Mouse (Mus musculus): ENCODE data around the gene Pwp1.
"Not testable (repeated sequence)": the region's sequence is repeated elsewhere in the genome, so short reads cannot be mapped to it uniquely, and the experiment has no call there.

The Pwp1 gene

DNA sequence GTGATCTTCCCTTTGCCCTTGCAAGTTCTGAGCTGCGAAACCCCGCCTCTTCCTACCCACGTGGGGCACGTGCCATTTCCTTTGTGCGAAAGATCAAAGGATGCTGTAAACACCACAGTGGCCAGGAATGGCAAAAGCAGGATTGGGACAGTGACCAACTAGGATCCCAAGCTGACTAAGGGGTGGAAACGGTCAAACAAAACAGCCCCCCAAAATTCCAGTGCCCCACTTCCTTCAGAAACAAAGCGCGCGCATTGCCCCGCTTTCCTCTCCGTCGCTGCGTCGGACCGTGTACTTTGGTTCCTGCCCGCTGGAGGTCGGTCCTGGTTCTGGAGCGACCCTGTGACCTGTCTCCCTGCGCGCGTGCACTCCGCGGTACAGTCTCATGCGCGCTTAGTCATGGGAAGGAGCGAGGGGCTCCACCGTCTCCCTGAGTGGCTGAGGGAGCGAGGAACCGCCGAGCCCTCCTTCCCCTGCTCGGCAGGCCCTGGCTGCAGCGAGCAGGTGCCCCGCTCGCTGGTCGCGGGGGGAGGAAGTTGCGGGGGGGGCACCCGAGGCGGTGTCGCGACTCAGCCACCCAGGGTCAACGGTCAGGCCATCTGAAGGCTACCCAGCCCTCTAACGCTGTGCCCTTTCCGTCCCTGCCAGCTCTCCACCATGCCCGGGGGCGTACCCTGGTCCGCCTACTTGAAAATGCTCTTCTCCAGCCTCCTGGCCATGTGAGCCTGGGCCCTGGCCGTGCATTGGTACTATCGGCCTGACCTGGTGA is at the start of gene Pwp1:
Pwp1 (plus strand) TSS at position 410 of the 769 bp plus-strand sequence.
- DNase-seq: peak; percentile 27 to 43

DNA sequence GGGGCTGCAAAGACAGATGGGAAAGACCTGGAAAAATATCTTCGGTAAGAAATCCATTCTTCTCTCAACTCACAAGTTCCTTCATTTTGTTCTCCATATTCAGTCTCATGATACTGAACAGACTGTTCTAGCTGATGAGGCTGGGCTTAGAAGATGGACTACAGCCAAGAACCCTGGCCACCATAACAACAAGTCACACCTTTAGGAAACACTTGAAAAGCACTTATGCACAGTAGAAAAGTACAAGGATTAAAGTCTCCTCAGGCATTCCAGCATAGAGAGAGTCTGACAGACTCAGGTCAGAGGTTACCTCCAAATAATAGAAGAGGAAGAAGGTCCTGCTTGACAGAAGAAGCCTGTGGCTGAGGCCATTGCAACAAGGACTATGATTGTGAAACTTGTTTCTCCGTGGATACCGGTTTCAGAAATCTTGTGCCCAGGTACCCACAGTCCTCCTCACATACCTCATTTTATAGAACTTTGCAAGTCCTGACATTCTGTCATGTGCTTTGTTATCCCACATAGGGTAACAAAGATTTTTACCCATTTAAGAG is 7.1 kb upstream of the Pwp1 start:
- DNase-seq: not testable (repeated sequence)

DNA sequence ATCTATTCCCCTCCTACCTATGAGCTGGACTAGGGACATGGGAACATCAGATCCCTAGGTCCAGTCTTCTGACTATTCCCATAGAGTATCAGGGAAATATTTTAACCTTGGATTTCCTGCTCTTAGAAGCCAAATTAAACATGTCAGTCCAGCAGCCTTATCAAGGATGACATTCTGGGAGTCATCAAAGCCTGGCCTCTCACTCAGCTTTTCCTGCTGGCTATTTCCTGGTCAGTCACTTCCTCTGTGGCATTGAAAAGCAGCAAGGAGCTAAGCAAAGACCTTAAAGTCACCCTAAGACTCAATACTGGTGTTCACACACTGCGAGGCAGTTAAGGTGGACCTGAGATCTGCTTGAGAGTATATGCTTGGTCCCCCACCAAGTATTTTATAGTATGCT is 5.5 kb upstream of the Pwp1 start:
- not testable (repeated sequence) for DNase-seq

DNA sequence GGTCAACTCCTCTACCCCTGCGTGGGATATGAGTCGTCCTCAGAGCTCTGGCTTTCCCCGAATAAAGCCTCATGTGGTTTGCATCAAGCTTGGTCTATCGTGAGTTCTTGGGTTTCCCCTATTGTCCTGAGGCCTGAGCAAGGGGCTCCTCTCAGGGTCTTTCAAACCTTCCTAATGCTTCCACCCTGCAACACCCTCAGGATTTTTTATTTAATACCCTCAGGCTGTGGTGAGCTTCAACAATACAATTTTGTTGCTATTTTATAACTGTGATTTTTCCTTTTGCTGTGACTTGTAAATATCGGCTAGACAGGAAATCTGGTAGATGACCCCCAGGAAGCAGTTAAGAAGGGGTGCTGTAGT is 591 bp upstream of the Pwp1 start:
- not testable (repeated sequence) for DNase-seq

DNA sequence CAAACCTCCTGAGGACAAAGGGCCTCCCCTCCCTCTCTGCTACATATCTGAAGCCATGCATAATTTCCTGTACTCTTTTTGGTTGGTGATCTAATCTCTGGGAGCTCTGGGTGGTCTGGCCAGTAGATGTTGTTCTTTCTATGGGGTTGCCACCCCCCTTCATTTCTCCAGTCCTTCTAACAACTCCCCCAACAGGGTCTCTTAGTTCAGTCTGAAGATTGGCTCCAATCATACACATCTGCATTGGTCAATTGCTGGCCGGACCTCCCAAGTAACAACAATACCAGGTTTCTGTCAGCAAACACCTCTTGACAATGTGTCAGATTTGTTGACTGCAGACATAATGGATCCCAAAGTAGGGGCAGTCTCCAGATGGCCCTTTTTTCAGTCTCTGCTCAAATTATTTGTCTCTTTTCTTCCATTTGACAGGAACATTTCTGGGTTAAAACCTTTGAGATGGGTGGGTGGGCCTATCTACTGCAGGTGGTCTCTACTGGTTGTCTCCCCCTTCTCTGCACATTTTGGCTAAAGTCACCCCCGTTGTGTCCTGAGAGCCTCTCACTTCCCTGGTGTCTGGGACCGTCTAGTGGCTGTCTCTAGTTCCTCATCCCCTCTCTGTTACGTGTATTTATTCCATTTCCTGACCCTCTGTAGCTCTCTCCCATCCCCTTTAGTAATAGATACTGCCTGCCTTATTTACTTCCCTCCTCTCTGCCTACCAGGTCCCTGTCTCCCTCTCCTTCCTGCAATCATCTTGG is 17.0 kb downstream of the Pwp1 start:
- DNase-seq: no peak

DNA sequence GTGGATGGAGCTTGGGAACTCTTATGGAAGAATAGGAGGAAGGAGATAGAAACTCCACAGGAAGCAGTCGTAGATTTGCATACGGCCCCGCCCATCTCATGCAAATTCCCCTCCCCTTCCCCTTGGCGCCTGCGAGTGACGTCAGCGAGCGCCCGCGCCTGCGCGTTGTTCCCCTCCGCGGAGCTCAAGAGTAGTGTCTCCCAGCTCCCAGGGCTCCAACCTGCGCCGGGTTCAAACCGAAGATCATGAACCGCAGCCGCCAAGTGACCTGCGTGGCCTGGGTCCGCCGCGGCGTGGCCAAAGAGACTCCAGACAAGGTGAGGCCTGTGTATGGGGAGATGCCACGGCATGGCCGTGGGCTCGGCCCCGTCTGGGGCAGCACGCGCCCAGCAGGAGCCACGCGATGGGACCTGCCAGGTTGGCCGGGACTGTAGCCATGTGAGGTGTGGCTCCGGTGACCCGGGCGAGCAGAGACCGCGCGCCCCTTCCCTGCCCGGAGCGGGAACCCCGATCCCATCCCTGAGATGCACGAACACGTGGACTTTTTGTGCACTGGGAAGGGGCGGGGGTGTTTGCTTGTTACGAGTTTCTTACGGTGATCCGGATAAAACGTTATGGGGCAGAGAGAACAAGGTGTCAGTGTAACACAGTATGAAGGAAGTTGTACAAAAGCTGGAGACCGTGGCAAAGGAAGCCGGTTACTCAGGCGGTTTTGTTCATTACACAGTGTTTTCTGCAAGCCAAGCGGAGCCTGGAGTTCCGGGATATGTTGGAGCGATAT is 42.6 kb downstream of the Pwp1 start:
- peak; percentile 82 to 84 for DNase-seq

DNA sequence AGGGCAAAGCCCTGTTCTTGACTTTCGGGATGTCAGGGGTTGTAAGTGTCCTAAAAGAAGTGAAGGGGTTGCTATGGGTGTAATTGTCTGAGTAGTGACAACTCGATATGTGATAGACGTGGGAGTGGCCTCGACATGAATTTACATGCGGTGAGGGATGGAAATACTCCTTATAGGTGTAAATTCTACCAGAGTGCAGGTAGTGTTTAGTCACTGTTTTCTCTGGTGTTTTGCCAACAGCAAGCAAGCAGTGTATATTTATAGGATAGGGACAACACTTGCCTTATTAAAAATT is 43.1 kb downstream of the Pwp1 start:
- DNase-seq: no peak

DNA sequence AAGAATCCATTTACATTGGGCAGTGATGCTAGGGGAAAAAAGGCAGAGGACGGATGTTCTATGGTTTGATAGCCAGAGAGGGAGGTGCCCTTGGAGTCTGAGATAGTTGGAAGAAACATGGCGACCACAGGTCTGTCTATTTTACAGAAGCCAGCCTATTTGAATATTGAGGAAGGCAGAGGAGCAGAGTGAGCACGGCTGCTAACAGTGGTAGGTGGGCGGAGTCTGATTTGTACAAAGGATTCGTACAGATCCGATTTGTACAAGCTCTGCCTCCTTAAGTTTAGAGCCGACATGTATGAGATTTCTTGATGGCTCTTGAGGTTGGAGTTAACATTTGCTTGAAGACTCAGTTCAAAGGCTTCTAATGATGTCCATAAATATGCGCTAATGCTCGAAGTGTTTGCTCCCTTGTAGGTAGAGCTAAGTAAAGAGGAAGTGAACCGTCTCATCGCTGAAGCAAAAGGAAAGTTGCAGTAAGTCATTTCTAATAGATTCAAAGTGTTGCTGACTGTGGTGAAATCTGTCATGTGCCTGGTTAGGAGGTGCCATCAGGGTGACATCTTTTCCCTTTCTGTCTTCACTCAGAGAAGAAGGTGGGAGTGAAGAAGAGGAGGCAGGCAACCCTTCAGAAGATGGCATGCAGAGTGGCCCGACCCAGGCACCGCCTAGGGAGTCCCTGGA is 44.7 kb downstream of the Pwp1 start:
- no peak for DNase-seq

DNA sequence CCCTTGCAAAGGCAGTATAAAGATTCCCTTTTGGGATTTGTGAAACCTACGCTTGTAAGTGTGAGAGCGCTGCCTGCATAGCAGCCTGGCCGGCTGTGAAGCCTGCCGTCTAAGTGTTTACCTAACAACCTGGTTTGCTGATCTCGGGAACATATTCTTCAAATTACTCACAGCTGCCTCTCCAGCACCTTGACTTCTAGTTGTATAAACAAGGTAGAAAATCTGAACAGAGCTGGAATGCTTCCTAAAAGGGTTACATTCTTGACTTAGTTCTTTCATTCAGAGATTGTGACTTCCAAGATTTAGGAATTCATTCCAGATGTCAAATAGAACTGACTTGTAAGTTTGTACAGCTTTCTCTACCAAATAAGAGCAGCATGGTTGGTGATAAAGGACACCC is 46.5 kb downstream of the Pwp1 start:
- no peak for DNase-seq

DNA sequence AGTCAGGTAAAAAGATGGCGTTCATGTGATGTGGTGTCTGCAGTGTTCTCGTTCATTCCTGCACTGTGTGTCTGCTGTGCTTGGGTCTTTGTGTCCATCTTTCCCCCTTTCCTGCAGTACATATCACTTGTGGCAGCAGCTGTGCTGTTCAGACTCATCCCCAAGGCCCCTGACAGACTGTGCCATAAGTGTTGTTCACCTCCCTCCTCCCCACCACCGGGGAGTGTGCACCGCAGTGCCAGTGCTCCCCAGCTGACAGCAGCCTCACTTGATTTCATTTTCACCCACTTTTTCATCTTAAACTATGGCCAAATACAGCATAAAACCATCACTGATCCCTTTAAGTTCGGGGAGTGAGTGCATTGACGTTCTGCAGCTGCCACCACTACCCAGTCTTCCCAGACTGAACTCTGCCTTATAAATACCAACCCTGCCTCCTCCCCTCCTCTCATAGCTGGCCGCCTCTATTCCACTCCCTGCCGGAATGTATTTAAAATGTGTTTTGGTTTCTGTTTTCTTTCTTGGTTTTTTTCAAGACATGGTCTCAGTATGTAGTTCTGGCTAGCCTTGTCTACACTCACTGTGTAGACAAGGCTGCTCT is 50.7 kb downstream of the Pwp1 start:
- DNase-seq: no peak

DNA sequence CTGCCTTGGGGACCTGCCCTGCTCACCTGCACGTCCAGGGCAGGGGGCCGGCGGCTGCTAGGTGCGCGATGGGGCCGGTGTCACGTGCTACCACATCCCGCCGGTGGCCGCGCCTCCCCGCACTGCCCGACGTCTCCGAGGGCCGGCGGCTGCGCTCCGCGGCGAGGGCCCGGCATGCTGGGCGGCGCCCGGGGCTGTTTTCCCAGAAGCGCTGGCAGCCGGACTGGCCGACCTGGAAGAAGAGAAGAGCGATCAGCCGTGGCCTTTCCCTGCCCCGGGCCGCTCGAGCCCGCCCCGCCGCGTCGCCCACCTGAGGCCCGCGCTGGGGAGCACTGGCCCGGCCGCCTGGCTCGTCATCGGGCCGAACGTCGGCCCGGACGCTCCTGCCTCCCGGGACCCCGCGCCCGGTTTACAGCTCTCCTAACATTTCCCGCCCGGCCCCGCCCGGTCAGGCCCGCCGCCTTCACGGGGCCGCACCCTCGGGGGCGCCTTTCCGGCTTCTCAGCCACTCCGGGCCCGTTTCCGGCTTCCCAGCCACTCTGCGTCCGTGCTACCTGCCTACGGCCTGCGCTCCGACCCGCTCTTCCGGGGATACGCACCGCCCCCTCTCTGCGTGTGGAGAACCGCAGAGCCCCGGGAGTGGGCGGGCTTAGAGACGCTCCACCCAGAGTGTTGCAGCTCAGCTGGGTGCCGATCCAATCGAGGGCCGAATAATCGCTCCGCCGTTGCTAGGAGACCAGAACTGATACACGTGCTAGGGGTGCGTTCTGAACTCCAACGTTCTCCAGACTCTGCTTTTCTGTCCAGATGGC is 87.4 kb downstream of the Pwp1 start, which contains the start of gene Prdm4:
Prdm4 (minus strand) TSS at position 645 of the 812 bp plus-strand sequence.
- peak; percentile 94 to 97 for DNase-seq

DNA sequence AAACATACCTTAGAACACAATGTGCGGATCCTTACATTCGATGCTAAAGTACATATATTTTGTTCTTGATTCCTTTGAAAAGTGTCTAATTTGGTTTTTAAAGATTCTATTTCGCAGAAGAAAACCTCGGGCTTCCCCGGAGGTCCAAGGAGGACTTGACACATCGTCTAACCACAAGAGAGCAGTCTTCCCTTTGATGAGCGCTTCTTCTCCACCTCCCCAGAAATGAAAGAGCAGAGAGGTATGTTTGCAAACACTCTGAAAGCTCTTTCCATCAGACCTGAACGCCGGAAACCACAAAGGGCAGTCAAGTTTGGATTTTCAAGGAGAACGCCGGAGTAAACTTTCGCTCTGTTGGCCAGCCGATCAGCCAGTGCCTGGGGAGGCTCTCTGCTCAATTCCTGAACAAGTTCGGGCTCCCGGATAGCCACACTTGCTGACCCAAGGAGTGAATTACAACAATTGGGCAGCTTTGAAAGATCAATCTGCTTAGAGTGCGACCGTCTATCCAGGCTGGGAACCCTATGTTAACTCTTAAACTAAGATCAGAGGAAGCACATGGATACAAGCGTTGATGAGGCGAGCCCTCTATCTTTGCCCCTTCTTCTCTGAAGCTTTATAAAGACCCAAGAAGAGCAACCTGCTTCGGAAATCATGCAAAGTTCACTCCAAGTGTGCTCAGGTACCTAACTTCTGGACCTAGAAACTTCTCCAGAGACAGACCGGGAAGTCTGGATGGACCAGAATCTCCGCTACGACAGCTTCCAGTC is 98.6 kb downstream of the Pwp1 start, which contains the start of gene Ascl4:
Ascl4 (plus strand) TSS at position 6 of the 770 bp plus-strand sequence.
- peak in 1 of 2 experiments; percentile 24 for DNase-seq

DNA sequence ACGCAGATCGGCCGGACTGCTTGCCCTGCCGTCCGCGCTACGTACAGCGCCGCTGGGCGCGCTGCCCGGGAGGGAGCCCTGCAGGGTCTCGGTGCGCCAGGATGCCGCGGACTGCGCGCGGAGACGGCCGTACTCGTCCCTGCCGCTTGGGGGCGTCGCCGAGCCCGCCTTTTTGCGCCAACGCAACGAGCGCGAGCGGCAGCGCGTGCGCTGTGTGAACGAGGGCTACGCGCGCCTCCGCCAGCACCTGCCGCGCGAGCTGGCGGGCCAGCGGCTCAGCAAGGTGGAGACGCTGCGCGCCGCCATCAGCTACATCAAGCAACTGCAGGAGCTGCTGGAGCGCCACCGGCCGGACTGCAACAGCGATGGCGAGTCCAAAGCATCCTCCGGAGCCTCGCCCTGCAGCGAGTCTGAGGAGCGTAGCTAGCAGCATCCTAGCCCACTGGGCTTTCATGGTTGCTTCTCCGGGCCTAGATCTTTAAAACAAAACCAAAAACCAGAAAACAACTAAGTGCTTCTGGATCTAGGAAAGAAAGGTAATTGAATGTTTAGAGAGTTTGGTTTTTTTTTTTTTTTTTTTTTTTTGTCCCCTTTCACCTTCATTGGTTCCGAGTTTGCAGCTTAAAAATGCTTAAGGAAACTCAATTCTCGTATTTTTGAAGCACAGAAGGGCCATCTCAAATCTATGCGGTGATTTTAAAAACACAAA is 99.4 kb downstream of the Pwp1 start:
- peak; percentile 63 to 70 for DNase-seq

DNA sequence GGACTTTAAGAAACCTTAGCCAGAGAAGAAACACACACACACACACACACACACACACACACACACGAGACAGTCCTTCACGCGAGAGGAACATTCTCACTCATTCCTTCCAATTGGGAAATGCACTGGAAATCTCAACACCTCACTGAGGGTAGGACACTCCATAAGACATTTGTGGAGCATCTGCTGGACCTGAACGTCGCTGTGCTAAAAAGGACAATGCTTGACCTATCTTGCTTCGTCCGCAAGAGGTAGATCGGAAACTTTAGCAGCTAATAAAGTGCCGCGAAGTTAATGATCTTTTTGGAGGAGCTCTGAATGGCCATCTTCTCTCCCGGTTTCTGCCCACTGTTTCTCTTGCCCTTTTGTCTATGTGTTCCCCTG is 99.9 kb downstream of the Pwp1 start:
- no peak for DNase-seq

DNA sequence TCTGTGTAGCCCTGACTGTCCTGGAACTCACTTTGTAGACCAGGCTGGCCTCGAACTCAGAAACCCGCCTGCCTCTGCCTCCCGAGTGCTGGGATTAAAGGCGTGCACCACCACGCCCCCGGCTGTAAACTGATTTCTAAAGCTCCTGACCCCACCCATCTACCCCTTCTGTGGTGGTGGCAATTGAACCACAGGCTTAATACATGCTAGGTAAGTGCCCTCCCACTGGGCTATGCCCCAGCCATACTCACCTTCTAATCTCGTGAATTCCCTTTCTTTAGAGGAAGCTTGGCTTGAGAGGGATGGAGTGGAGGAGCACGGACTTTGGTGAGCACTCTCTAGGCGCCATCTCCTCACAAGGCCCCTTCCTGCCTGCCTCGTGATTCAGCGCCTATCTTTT is 100.7 kb downstream of the Pwp1 start:
- no peak for DNase-seq

DNA sequence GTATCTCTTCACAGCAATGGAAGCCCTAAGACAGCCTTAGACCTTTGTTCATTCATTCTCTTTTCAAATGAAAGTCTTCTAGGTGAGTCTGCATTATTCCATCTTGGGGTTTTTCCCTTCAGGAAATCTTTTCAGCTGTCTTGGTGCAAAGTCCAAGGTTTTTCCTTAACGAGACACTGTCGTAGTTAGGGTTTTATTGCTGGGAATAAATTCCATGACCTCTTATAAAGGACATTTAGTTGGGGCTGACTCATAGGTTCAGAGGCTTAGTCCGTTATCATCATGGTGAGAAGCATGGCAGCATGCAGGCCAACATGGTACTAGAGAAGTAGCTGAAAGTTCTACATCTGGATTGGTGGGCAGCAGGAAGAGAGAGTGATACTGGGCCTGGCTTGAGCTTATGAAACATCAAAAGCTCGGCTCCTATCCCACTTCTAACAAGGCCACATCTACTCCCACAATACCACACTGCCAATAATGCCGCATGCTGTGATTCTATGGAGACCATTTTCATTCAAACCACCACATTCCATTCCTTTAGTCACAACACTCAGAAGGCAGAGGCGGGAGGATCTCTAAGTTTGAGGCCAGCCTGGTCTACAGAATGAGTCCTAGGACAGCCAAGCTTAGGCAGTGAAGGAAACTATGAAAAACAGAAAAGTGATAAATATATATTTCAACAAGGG is 107.1 kb downstream of the Pwp1 start:
- DNase-seq: no peak

Measured in thymus, adult 18-20 months (tissue).